Mouse (Mus musculus): ENCODE results near the gene Prkca. TPM values are rescaled to one million over a fixed set of nuclear protein-coding genes. Genes with fewer than 3 reads are reported as not detected.

Prkca gene
- total RNA-seq, 4 experiments from 2014 or later: 9.0 to 12.0 (median 10.6) TPM

- DNase-seq: no peak
Observed at GRCm38 (mm10) chr11:108340293-108340692, 3.4 kb downstream of the Prkca start.

GRCm38 (mm10) chr11:108336445-108336844 is 7.3 kb downstream of the Prkca start:
- DNase-seq: no peak

DNA sequence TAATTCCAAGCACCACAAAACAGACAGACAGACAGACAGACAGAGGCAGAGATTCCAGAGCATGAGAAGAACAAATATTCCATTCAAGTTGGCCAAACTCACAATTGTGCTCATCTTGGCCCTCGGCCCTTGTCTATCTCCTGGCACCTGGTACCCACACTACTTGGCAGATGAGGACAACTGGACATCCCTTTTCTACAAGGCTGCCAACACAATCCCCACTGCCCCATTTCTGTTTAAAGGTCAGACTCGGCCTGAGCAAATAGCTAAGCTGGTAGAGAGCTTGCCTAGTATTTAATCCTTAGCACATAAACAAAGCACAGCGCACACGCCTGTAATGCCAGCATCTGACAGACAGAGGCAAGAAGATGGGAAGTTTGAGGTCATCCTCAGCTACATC is 8.2 kb downstream of the Prkca start:
- no peak for DNase-seq

DNA sequence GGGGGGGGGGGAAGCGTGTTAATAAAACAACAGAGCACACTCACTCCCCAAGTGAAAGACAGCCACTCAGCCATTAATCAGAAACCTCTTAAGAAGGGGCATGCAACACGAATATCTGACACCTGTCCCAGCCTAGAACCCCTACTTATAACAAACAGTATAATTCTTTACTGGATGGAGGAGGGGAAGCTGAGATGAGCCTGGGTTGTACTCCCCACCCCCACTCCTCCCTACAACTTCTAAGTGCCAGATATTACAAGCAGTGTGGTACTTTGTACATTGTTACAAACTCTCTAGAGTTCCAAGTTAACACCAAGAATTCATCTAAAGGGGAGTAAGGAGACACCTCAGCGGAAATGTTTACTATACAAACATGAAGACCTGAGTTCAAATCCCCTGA is 9.1 kb downstream of the Prkca start:
- DNase-seq: no peak

GRCm38 (mm10) chr11:108333583-108334379 is 9.9 kb downstream of the Prkca start:
- DNase-seq: no peak

DNA sequence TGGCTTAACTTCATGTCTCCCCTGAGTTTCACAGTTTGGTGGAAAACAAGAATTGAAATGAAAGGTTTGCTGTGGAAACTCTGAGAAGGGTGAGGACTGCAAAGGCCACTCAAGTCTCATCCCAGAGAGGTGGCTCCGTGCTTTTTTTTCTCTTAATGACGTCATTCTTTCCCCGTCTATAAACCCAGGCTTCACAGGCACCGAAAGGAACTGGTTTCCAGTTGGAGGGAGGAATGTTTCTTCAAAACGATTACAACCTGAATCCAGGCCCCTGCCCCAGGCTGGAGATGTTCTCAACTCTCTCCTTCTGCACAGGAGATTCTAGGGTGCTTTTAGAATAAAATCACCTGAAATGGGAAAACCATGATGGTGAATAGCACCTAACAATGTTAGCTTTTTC is 10.7 kb downstream of the Prkca start:
- DNase-seq: no peak

GRCm38 (mm10) chr11:108330818-108331217 is 12.9 kb downstream of the Prkca start:
- DNase-seq: no peak

- no peak for DNase-seq
Observed at GRCm38 (mm10) chr11:108325943-108326342, 17.8 kb downstream of the Prkca start.

DNA sequence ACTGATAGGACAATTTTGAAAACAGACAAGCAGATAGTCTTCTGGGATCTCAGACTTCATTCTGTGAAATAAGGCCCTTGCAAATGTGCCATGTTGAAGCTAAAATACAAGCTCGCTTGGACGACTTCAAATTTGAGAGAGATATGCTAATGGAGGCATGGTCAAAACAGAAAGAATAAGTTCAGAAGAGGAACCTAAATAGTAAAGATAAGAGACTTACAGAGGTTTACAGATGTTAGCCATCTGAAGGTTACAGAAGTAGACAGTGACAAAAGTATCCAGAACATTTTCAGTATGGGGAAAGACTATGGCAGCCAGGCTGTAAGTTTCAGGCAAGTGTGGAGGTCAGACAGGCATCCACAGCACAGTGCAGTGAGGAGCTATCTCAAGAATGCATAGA is 21.6 kb downstream of the Prkca start:
- DNase-seq: no peak

- DNase-seq: no peak
Observed at GRCm38 (mm10) chr11:108320561-108320960, 23.2 kb downstream of the Prkca start.

- no peak for DNase-seq
Observed at GRCm38 (mm10) chr11:108319162-108319561, 24.6 kb downstream of the Prkca start.

DNA sequence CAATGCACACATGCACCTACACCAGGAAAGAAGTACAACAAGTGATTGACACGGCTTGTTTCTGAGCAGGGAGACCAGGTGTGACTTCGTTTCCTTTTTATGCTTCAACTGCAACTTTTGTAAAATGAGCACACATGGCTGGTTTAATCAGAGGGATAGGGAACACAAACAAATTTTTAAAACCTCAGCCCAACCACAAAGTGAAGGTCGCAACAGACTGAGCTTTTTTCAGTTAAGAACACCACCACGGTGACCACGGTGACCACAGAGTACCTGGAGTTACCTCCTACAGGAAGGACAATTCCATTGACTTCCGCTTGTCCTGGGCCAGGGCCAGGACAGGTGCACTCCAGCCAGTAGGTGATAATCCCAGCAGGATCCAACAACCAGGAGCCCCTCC is 25.9 kb downstream of the Prkca start:
- DNase-seq: no peak

DNA sequence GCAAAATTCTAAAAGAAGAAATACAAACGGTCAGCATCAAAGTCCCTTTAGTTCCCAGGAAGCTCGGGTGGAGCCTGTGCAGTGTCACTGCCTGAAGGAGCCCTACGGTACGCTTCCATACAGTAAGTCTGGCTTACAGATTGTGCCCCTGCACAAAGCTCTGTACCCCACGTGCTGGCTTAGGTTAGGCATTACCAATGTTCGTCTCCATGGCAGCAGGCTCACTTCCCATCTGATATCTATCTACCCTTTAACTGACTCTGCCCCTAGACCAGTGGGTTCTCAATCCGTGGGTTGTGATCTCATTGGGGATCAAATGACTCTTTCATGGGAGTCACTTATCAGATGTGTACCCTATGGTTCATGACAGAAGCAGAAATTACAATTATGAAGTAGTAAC is 28.0 kb downstream of the Prkca start:
- no peak for DNase-seq

DNA sequence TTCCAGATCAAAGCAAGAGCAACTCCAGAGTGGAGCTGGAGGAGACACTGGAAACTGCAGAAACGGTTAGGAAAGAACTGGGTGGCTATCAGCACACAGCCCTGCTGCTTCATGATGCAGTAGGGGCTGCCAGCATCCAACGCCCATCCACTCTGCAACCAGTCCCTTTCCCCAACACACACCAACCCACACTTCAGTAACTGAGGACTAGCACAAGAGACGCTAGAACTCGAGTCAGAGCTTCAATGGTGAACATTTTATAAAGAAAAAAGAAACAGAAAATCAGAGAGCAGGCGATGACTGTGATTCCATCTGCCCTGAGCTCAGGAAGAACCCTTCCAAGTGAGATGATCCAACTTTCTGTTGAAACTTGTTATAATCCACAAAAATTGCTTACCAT is 31.2 kb downstream of the Prkca start:
- no peak for DNase-seq

GRCm38 (mm10) chr11:108311912-108312311 is 31.8 kb downstream of the Prkca start:
- no peak for DNase-seq

DNA sequence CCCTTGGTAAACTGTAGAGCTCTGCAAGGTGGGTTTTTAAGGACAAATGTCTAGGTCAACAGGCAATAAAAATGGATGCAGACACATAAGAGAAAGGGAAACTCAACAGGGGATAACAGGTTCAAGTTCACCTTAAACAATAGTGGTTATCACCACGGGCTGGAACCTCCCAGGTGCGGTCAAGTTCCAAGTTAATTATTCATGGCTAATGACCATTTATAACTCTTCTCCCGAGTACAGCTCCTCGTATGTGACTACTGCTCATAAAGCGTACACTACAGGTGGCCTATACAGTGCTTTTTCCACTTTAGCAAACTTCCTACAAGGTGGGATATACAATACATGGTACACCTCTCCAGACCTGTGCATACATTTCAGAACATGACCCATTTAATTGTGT is 33.9 kb downstream of the Prkca start:
- DNase-seq: no peak

DNA sequence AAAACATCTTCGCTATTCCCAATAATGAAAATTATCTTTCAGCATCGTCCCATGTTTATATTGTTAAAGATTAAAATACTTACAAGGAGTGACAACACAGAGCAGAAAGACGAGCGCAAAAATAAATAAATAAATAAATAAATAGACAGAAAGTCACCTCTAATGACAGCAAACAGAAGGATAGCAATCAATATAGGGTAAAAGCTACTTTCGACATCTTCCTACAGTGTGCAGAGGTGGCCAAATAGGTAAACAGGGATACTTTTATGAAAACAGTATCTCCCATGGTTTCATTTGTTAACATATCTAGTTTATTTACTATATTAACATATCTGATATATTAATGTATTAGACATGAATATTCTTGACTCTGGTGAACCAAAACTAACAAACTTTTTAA is 35.5 kb downstream of the Prkca start:
- DNase-seq: no peak

DNA sequence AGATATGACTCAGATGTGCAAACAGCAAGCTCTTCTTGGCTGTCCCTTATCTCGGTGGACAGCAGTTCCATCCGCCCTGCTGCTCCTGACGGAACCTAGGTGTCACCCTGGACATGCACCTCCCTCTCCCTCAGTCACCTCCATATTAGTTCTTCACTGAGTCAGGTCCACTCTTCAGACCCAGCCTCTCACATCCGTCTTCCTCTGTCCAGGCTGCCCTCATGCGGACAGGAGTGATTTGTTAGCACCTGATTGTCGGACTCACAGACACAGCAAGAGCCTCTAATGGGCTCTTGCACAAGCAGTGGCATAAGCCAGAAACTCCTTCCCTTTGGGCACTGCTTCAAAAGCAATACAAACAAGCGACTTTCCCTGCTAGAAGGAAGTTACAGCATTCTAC is 36.5 kb downstream of the Prkca start:
- DNase-seq: no peak

DNA sequence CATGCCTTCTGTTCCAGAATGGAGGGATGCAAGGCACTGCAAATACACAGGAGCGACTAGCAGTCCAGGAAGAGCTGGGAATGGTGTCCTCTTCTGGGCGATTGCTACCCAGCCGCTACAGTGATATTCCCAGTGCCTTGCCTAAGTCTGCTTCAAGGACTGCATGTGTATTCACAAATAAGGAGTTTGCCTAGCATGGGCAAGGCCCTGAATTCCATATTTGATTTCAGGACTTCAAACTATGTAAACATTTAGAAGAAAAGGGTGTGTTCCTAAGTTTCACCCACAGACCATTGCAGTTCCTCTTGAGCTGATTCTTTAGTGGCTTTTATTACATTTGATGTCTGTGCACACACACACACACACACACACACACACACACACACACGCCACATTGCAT is 39.9 kb downstream of the Prkca start:
- DNase-seq: no peak

DNA sequence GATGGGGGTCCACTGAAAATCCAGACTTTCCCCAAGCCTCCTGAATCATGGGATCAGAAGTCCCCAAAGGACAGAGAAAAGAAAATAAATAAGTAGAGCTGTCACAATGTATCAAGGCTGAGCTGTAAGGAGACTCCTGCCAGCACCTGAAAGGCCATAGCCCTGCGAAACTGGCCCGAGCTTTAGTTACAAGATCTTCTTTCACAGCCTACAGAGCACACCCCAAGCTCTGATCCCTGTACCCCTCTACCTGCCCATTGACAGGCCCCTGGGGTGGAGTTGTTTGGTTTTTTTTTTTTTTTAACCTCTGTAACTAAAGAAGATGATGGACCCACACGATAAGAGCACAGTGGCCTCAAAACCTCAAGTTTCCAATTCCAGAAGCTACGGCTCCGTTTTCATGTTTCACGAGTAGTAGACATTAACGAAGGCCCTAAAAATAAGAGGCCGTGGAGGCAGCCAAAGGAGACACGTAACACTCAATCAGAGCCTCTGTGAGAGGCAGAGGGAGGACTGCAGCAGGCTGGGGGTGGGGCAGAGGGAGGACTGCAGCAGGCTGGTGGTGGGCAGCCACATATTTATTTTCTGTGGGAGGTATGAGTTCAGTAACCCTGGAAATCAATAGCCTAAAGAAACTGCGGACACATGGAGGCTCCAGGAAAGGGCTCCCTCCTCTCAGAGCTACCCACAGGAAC is 41.8 kb downstream of the Prkca start:
- DNase-seq: no peak

DNA sequence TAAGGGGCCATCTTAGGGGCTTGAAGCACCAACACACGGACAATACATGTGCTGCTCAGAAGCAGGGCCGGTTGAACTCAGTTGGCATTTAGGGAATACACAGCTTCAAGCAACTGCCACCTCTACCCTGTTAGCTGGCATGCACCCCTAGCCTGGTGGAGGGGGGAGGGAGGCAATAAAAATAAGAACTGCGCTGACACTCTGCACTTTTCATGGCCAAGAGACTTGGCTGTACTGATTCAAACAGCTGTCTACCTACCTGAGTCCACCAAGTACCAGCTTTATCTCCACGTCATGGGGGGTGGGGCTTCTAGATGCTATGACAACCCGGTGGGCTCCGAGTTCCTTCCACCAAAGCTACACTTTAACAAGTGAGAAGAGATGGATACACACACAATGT is 42.7 kb downstream of the Prkca start:
- DNase-seq: no peak

GRCm38 (mm10) chr11:108300443-108300842 is 43.3 kb downstream of the Prkca start:
- DNase-seq: no peak

- DNase-seq: no peak
Observed at GRCm38 (mm10) chr11:108299913-108300312, 43.8 kb downstream of the Prkca start.

GRCm38 (mm10) chr11:108297956-108298355 is 45.8 kb downstream of the Prkca start:
- DNase-seq: no peak
